Mouse (Mus musculus): Measurements from ENCODE around the gene H2-DMb2. TPM values are rescaled to one million over a fixed set of nuclear protein-coding genes. Genes with fewer than 3 reads are reported as not detected.
A peak's percentile ranks its signal among the peaks of the same experiment; 100 is the strongest.

Gene H2-DMb2
- polyA plus RNA-seq, 1 experiment from 2014 or later = 0.30 TPM

DNA sequence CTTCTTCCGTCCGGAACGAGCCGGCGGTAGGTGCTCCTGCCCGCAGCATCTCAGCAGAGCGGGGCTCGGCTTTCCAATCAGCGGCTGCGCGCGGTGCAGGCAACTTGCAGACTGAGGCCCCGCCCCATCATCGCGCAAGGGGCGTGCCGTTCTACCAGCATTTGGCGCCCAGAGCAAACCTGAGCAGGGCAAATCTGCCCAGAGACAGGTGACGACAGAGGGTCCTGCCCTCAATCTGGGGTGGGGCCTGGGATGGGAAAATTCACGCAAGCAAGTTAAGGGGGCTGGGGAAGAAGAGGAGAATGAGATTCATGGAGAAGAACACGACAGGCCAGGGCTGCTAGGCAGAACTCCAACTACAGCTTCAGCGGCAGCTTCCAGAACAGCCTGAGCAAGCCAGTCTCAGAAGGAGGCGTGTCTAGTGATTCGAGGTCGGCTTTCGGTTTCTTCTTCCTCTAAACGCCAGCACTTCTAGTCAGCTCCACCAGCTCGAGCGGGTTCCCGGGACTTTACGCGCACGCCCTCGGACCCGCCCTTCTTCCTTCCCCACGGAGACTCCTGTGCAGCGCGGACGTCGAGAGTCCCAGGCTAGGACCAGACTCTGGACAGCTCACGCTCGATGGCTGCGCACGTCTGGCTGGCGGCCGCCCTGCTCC, 44.3 kb downstream of the H2-DMb2 start, which contains the start of the genes Tap1 and Psmb9:
TSS of gene Tap1 (plus strand) at position 293 of the 656 bp plus-strand sequence.
TSS of gene Psmb9 (minus strand) at position 504 of the 656 bp plus-strand sequence.
- Histone ChIP-seq H3K27me3 (peaks cover 93% of the 10 kb centered on the region), H3K4me3 (replicated peaks) (peak within 1 kb of the TSS; percentile 52), H3K9ac (replicated peaks) (peak within 1 kb of the TSS; percentile 59), H3K4me2 (peak within 1 kb of the TSS; percentile 85), H3K27ac (no peak within 1 kb of the TSS; the same call in 1 of the 2 replicates), H3K9me3 (no peaks in the 10 kb centered on the region), H3K4me1 (replicated peaks) (peaks cover 11% of the 10 kb centered on the region), H3K36me3 (no peaks in the 10 kb centered on the region)
- ATAC-seq (ENCODE audit: insufficient number of reproducible peaks, insufficient read depth, low FRiP score, low TSS enrichment, low read depth) = peak; percentile 94
- WGBS = under 1% methylated on average over 46 of the region's 46 CpGs

GRCm38 (mm10) chr17:34188010-34188409, 44.9 kb downstream of the H2-DMb2 start:
- no peaks in the 10 kb centered on the region for H3K9me3 ChIP-seq
- peak overlapping the region; percentile 59 for H3K9ac ChIP-seq (replicated peaks)
- H3K4me2 ChIP-seq = peak overlapping the region; percentile 85
- H3K4me3 ChIP-seq (replicated peaks) = peak overlapping the region; percentile 52
- no peaks in the 10 kb centered on the region for H3K36me3 ChIP-seq
- H3K27ac ChIP-seq = no peak overlapping the region; the same call in 1 of the 2 replicates
- peaks cover 11% of the 10 kb centered on the region for H3K4me1 ChIP-seq (replicated peaks)
- 4% methylated on average over 20 of the region's 20 CpGs for WGBS
- peaks cover 93% of the 10 kb centered on the region for H3K27me3 ChIP-seq
- no peak for ATAC-seq (ENCODE audit: insufficient number of reproducible peaks, insufficient read depth, low FRiP score, low TSS enrichment, low read depth)

- Histone ChIP-seq H3K4me2 (no peak overlapping the region), H3K36me3 (no peaks in the 10 kb centered on the region), H3K4me3 (replicated peaks) (no peak overlapping the region), H3K4me1 (replicated peaks) (peaks cover 11% of the 10 kb centered on the region), H3K27ac (no peak overlapping the region), H3K9ac (replicated peaks) (no peak overlapping the region), H3K27me3 (peaks cover 93% of the 10 kb centered on the region), H3K9me3 (no peaks in the 10 kb centered on the region)
- no peak for ATAC-seq (ENCODE audit: insufficient number of reproducible peaks, insufficient read depth, low FRiP score, low TSS enrichment, low read depth)
- WGBS = 69% methylated on average over 6 of the region's 6 CpGs
These were observed 45.9 kb downstream of the H2-DMb2 start for GRCm38 (mm10) chr17:34188986-34189385.

- 23% methylated on average over 16 of the region's 16 CpGs for WGBS
- H3K4me3 ChIP-seq (replicated peaks) = no peak overlapping the region
- no peak overlapping the region for H3K27ac ChIP-seq
- H3K4me1 ChIP-seq (replicated peaks) = peaks cover 16% of the 10 kb centered on the region
- H3K9ac ChIP-seq (replicated peaks) = no peak overlapping the region
- no peak for ATAC-seq (ENCODE audit: insufficient number of reproducible peaks, insufficient read depth, low FRiP score, low TSS enrichment, low read depth)
- H3K36me3 ChIP-seq = no peaks in the 10 kb centered on the region
- H3K4me2 ChIP-seq = no peak overlapping the region
- no peaks in the 10 kb centered on the region for H3K9me3 ChIP-seq
- peaks cover 98% of the 10 kb centered on the region for H3K27me3 ChIP-seq
These were observed 49.7 kb downstream of the H2-DMb2 start for GRCm38 (mm10) chr17:34192852-34193251.

DNA sequence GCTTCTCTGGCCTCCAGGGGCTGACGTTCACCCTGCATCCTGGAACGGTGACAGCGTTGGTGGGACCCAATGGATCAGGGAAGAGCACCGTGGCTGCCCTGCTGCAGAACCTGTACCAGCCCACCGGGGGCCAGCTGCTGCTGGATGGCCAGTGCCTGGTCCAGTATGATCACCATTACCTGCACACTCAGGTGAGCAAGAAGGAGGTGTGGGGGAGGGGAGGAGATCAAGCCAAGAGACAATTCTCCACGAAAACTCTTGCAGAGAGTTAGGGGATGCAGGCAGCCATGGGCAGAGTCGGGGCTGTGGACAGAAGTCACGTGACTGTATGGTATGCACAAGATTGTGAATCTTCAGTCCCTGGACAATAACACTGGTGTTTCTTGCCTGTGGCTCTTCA, 50.4 kb downstream of the H2-DMb2 start:
- WGBS = 44% methylated on average over 8 of the region's 8 CpGs
- H3K36me3 ChIP-seq = no peaks in the 10 kb centered on the region
- H3K9me3 ChIP-seq = no peaks in the 10 kb centered on the region
- no peak overlapping the region for H3K9ac ChIP-seq (replicated peaks)
- ATAC-seq (ENCODE audit: insufficient number of reproducible peaks, insufficient read depth, low FRiP score, low TSS enrichment, low read depth) = no peak
- no peak overlapping the region for H3K4me3 ChIP-seq (replicated peaks)
- H3K4me2 ChIP-seq = no peak overlapping the region
- H3K27me3 ChIP-seq = peaks cover 98% of the 10 kb centered on the region
- H3K27ac ChIP-seq = no peak overlapping the region
- peaks cover 17% of the 10 kb centered on the region for H3K4me1 ChIP-seq (replicated peaks)

DNA sequence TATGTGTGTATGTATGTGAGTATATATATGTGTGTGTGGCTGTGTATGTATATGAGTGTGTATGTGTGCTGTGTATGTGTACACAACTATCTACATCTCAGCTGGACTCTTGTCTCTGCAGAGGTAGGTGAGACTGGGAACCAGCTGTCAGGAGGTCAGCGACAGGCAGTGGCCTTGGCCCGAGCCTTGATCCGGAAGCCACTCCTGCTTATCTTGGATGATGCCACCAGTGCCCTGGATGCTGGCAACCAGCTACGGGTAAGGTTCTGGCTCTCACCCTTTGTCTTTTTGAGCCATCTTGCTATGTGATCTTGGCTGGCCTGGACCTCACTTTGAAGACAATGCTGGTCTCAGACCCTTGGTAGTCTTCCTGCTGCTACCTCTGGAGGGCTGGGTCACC, 51.6 kb downstream of the H2-DMb2 start:
- H3K27me3 ChIP-seq = peaks cover 99% of the 10 kb centered on the region
- no peak overlapping the region for H3K27ac ChIP-seq
- ATAC-seq (ENCODE audit: insufficient number of reproducible peaks, insufficient read depth, low FRiP score, low TSS enrichment, low read depth) = no peak
- no peaks in the 10 kb centered on the region for H3K36me3 ChIP-seq
- WGBS = 94% methylated on average over 4 of the region's 4 CpGs
- H3K4me3 ChIP-seq (replicated peaks) = no peak overlapping the region
- no peaks in the 10 kb centered on the region for H3K9me3 ChIP-seq
- H3K4me1 ChIP-seq (replicated peaks) = peaks cover 17% of the 10 kb centered on the region
- H3K9ac ChIP-seq (replicated peaks) = no peak overlapping the region
- H3K4me2 ChIP-seq = no peak overlapping the region

DNA sequence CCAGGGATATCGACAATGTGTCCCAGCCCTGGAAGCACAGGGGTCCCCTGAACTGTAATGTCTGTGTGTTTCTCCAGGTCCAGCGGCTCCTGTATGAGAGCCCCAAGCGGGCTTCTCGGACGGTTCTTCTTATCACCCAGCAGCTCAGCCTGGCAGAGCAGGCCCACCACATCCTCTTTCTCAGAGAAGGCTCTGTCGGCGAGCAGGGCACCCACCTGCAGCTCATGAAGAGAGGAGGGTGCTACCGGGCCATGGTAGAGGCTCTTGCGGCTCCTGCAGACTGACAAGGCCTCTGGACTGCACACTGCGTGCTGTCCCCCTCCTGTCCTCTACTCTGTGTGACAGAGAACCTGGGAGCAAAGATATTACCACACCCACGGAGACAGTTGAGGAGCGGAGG, 53.4 kb downstream of the H2-DMb2 start:
- Histone ChIP-seq H3K9ac (replicated peaks) (no peak overlapping the region), H3K4me2 (no peak overlapping the region), H3K27me3 (peaks cover 97% of the 10 kb centered on the region), H3K4me3 (replicated peaks) (no peak overlapping the region), H3K9me3 (no peaks in the 10 kb centered on the region), H3K4me1 (replicated peaks) (peaks cover 17% of the 10 kb centered on the region), H3K27ac (no peak overlapping the region), H3K36me3 (no peaks in the 10 kb centered on the region)
- WGBS = 36% methylated on average over 12 of the region's 12 CpGs
- ATAC-seq (ENCODE audit: insufficient number of reproducible peaks, insufficient read depth, low FRiP score, low TSS enrichment, low read depth) = no peak

- Histone ChIP-seq H3K36me3 (no peaks in the 10 kb centered on the region), H3K4me2 (peak within 1 kb of the TSS; percentile 68), H3K4me3 (replicated peaks) (peak within 1 kb of the TSS; percentile 41), H3K27ac (no peak within 1 kb of the TSS), H3K4me1 (replicated peaks) (peaks cover 17% of the 10 kb centered on the region), H3K9ac (replicated peaks) (no peak within 1 kb of the TSS; the same call in 1 of the 2 replicates), H3K27me3 (peaks cover 95% of the 10 kb centered on the region), H3K9me3 (no peaks in the 10 kb centered on the region)
- 3% methylated on average over 40 of the region's 41 CpGs for WGBS
- 0 out of 2 replicates have a peak, but pooled peaks have one; percentile 16 for ATAC-seq (ENCODE audit: insufficient number of reproducible peaks, insufficient read depth, low FRiP score, low TSS enrichment, low read depth)
These were observed 54.1 kb downstream of the H2-DMb2 start, which contains the start of gene Psmb8 for GRCm38 (mm10) chr17:34196941-34197894. Psmb8 (plus strand) TSS chr17:34197721.

DNA sequence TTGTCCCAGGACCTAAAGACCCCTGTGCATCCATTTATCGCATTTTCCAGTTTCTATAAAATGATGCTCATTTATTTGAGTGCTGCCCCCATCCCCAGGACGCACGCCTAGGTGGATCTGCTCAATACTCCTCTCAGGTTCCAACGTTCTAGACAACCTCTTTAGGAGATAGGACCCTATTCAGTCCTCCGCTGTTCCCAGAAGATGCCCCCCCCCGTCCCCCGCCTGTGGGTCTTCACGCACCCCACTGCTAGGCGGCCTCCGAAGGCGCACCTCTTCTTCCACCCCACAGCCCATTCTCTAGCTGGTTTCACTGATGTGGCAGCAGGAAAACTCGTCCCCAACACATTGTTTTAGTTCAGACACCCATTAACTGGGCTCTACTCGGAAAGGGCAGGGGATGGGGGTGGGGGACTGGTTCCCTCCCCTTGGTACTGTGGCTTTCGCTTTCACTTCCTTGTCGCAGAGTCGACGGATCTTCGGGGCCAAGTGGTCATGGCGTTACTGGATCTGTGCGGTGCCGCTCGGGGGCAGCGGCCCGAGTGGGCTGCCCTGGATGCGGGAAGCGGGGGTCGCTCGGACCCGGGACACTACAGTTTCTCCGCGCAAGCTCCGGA, 54.9 kb downstream of the H2-DMb2 start:
- Histone ChIP-seq H3K4me3 (replicated peaks) (peak overlapping the region; percentile 41), H3K27me3 (peaks cover 91% of the 10 kb centered on the region), H3K4me1 (replicated peaks) (peaks cover 17% of the 10 kb centered on the region), H3K9me3 (no peaks in the 10 kb centered on the region), H3K9ac (replicated peaks) (no peak overlapping the region; the same call in 1 of the 2 replicates), H3K27ac (no peak overlapping the region), H3K4me2 (peak overlapping the region; percentile 68), H3K36me3 (no peaks in the 10 kb centered on the region)
- ATAC-seq (ENCODE audit: insufficient number of reproducible peaks, insufficient read depth, low FRiP score, low TSS enrichment, low read depth) = no peak
- 2% methylated on average over 32 of the region's 32 CpGs for WGBS

GRCm38 (mm10) chr17:34198521-34198912, 55.4 kb downstream of the H2-DMb2 start:
- Histone ChIP-seq H3K4me1 (replicated peaks) (peaks cover 17% of the 10 kb centered on the region), H3K36me3 (no peaks in the 10 kb centered on the region), H3K27ac (no peak overlapping the region), H3K27me3 (peaks cover 91% of the 10 kb centered on the region), H3K9ac (replicated peaks) (no peak overlapping the region; the same call in 1 of the 2 replicates), H3K4me2 (peak overlapping the region; percentile 68), H3K4me3 (replicated peaks) (peak overlapping the region; percentile 41), H3K9me3 (no peaks in the 10 kb centered on the region)
- ATAC-seq (ENCODE audit: insufficient number of reproducible peaks, insufficient read depth, low FRiP score, low TSS enrichment, low read depth) = no peak
- WGBS = 7% methylated on average over 11 of the region's 11 CpGs
